Comparison of ENCODE assay signal across 29 mouse cellular contexts in genomic region chr16:92357023-92357422, GRCm38 (mm10). TPM values are rescaled to one million over a fixed set of nuclear protein-coding genes. Genes with fewer than 3 reads are reported as not detected.
DNase-seq lines count a peak whose midpoint lies in the region; ATAC-seq and TF ChIP-seq lines count a peak whose summit lies in the region.
"Had no signal": no experiment of that assay in that cellular context is flagged by ENCODE, and none has a peak within 500 bp of the region (broad histone marks: within the 10 kb centered on the region; RNA-seq: fewer than 3 reads in every experiment).

No protein-coding gene starts in this region.

- 49% methylated on average over 9 of the region's 9 CpGs for WGBS in heart, embryonic 12.5 days
- WGBS in hindbrain, embryonic 10.5 days = 63% methylated on average over 9 of the region's 9 CpGs
- 44% methylated on average over 9 of the region's 9 CpGs for WGBS in hindbrain, embryonic 14.5 days
- 65% methylated on average over 9 of the region's 9 CpGs for WGBS in midbrain, embryonic 13.5 days
- WGBS in midbrain, postnatal 0 days = 60% methylated on average over 9 of the region's 9 CpGs

- peaks cover 47% of the 10 kb centered on the region for H3K4me1 ChIP-seq in heart, embryonic 12.5 days (replicated peaks)
- H3K4me1 ChIP-seq in hindbrain, embryonic 10.5 days (replicated peaks) = peaks cover 43% of the 10 kb centered on the region
- H3K4me1 ChIP-seq in hindbrain, embryonic 14.5 days (replicated peaks; ENCODE audit: control insufficient read depth, insufficient read depth, low read length) = peaks cover 12% of the 10 kb centered on the region
- H3K4me1 ChIP-seq in midbrain, embryonic 13.5 days (replicated peaks) = peaks cover 17% of the 10 kb centered on the region
- no peaks in the 10 kb centered on the region for H3K4me1 ChIP-seq in midbrain, postnatal 0 days (ENCODE audit: insufficient read depth, low read length)

- H3K4me2 ChIP-seq in heart, embryonic 12.5 days = peak overlapping the region; percentile 31; the same call in 1 of the 2 replicates
- no peak overlapping the region for H3K4me2 ChIP-seq in hindbrain, embryonic 14.5 days (replicated peaks)
- no peak overlapping the region for H3K4me2 ChIP-seq in midbrain, embryonic 13.5 days (replicated peaks)
- no peak overlapping the region for H3K4me2 ChIP-seq in midbrain, postnatal 0 days (ENCODE audit: low read depth, low read length, poor library complexity, severe bottlenecking)
- H3K4me2 ChIP-seq: embryonic facial prominence, embryonic 15.5 days; midbrain, embryonic 12.5 days; neural tube, embryonic 13.5 days had no signal

- no peak for TF ChIP-seq CTCF in midbrain, postnatal 0 days (IDR thresholded peaks at IDR 0.05)

- no peak overlapping the region for H3K4me3 ChIP-seq in heart, embryonic 12.5 days
- no peak overlapping the region for H3K4me3 ChIP-seq in hindbrain, embryonic 10.5 days
- no peak overlapping the region for H3K4me3 ChIP-seq in hindbrain, embryonic 14.5 days (replicated peaks; ENCODE audit: low read length)
- no peak overlapping the region for H3K4me3 ChIP-seq in midbrain, embryonic 13.5 days (replicated peaks)
- no peak overlapping the region for H3K4me3 ChIP-seq in midbrain, postnatal 0 days (ENCODE audit: low read depth, low read length)
- H3K4me3 ChIP-seq: embryonic facial prominence, embryonic 15.5 days; layer of hippocampus, adult 2 months; limb, embryonic 10.5 days; midbrain, embryonic 12.5 days; neural tube, embryonic 13.5 days had no signal

- ATAC-seq in heart, embryonic 12.5 days (ENCODE audit: insufficient number of reproducible peaks, low FRiP score) = no peak
- ATAC-seq in hindbrain, embryonic 14.5 days (ENCODE audit: low FRiP score) = no peak
- no peak for ATAC-seq in midbrain, embryonic 13.5 days
- no peak for ATAC-seq in midbrain, postnatal 0 days (ENCODE audit: low FRiP score)
- ATAC-seq: liver, postnatal 0 days; Patski had no signal

- peak overlapping the region; percentile 29; the same call in 1 of the 2 replicates for H3K9ac ChIP-seq in heart, embryonic 12.5 days
- no peak overlapping the region for H3K9ac ChIP-seq in hindbrain, embryonic 14.5 days
- H3K9ac ChIP-seq in midbrain, embryonic 13.5 days (replicated peaks) = 0 out of 2 replicates have a peak overlapping the region, but pooled peaks have one; percentile 21
- H3K9ac ChIP-seq in midbrain, postnatal 0 days (replicated peaks; ENCODE audit: low read length, poor library complexity, severe bottlenecking) = no peak overlapping the region
- H3K9ac ChIP-seq: embryonic facial prominence, embryonic 15.5 days; liver, postnatal 0 days; midbrain, embryonic 12.5 days; neural tube, embryonic 13.5 days had no signal

- no peak for DNase-seq in heart, adult 9 months (ENCODE audit: low spot score in 2 of 2)
- no peak for DNase-seq in hindbrain, embryonic 10.5 days (ENCODE audit: low spot score)
- DNase-seq in hindbrain, embryonic 14.5 days (ENCODE audit: low spot score) = no peak
- no peak for DNase-seq in midbrain, postnatal 0 days (ENCODE audit: low spot score)
- DNase-seq in T-cell, adult 2 months (ENCODE audit: low spot score) = no peak
- DNase-seq: adrenal gland, adult 2 months; B cell, adult 2 months; cerebellum, adult 11 months; cerebellum, adult 9-11 months; gastrocnemius, postnatal 25 days; kidney, postnatal 25 days; liver; liver, postnatal 0 days; lung, postnatal 10 days; thymus, postnatal 14 days had no signal

- no peaks in the 10 kb centered on the region for H3K9me3 ChIP-seq in heart, embryonic 12.5 days (replicated peaks)
- H3K9me3 ChIP-seq in hindbrain, embryonic 10.5 days = no peaks in the 10 kb centered on the region
- no peaks in the 10 kb centered on the region for H3K9me3 ChIP-seq in hindbrain, embryonic 14.5 days (ENCODE audit: control insufficient read depth, low read length)
- H3K9me3 ChIP-seq in midbrain, embryonic 13.5 days = no peaks in the 10 kb centered on the region
- H3K9me3 ChIP-seq in midbrain, postnatal 0 days (ENCODE audit: low read length) = no peaks in the 10 kb centered on the region
- H3K9me3 ChIP-seq: embryonic facial prominence, embryonic 15.5 days; G1E; limb, embryonic 10.5 days; midbrain, embryonic 12.5 days; neural tube, embryonic 13.5 days had no signal

- H3K36me3 ChIP-seq in heart, embryonic 12.5 days = no peaks in the 10 kb centered on the region
- H3K36me3 ChIP-seq in hindbrain, embryonic 10.5 days = no peaks in the 10 kb centered on the region
- H3K36me3 ChIP-seq in hindbrain, embryonic 14.5 days (replicated peaks; ENCODE audit: control insufficient read depth, insufficient read depth) = no peaks in the 10 kb centered on the region
- no peaks in the 10 kb centered on the region for H3K36me3 ChIP-seq in midbrain, embryonic 13.5 days
- no peaks in the 10 kb centered on the region for H3K36me3 ChIP-seq in midbrain, postnatal 0 days (ENCODE audit: insufficient read depth, low read length)
- H3K36me3 ChIP-seq: embryonic facial prominence, embryonic 15.5 days; G1E; limb, embryonic 10.5 days; midbrain, embryonic 12.5 days; neural tube, embryonic 13.5 days had no signal

- no peaks in the 10 kb centered on the region for H3K27me3 ChIP-seq in heart, embryonic 12.5 days (replicated peaks)
- peaks cover 38% of the 10 kb centered on the region for H3K27me3 ChIP-seq in hindbrain, embryonic 10.5 days (ENCODE audit: insufficient read depth, poor library complexity, severe bottlenecking)
- H3K27me3 ChIP-seq in hindbrain, embryonic 14.5 days (ENCODE audit: control insufficient read depth, insufficient read depth, low read length) = no peaks in the 10 kb centered on the region
- peaks cover 7% of the 10 kb centered on the region; the same call in 1 of the 2 replicates for H3K27me3 ChIP-seq in midbrain, embryonic 13.5 days
- no peaks in the 10 kb centered on the region for H3K27me3 ChIP-seq in midbrain, postnatal 0 days (ENCODE audit: insufficient read depth, low read length)
- H3K27me3 ChIP-seq: neural tube, embryonic 13.5 days had no signal

- peak overlapping the region; percentile 70; the same call in 1 of the 2 replicates for H3K27ac ChIP-seq in heart, embryonic 12.5 days (ENCODE audit: poor library complexity, severe bottlenecking)
- peak overlapping the region; percentile 23; the same call in 1 of the 2 replicates for H3K27ac ChIP-seq in hindbrain, embryonic 10.5 days
- no peak overlapping the region for H3K27ac ChIP-seq in hindbrain, embryonic 14.5 days
- no peak overlapping the region for H3K27ac ChIP-seq in midbrain, embryonic 13.5 days
- no peak overlapping the region for H3K27ac ChIP-seq in midbrain, postnatal 0 days (ENCODE audit: low read depth, low read length)
- H3K27ac ChIP-seq: embryonic facial prominence, embryonic 15.5 days; layer of hippocampus, adult 2 months; limb, embryonic 10.5 days; midbrain, embryonic 12.5 days; neural tube, embryonic 13.5 days had no signal

RNA-seq across cellular contexts. Expression of gene Kcne1, which starts 2.2 kb away (rescaled TPM):
- 78.4 and 87.1 TPM in 2 replicates for polyA plus RNA-seq in heart, embryonic 12.5 days (2016; fragmentation: Nextera tagmentation; extraction: Ambion mirVana)
- 1.0 and 1.3 TPM in 2 replicates for polyA plus RNA-seq in hindbrain, embryonic 10.5 days (2016; fragmentation: Nextera tagmentation; extraction: Ambion mirVana)
- 0.23 TPM in 1 of 2 replicates, not detected in the other for polyA plus RNA-seq in hindbrain, embryonic 14.5 days (2014; fragmentation: Nextera tagmentation; extraction: Ambion mirVana)
- 0.12 TPM in 1 of 2 replicates, not detected in the other for polyA plus RNA-seq in midbrain, embryonic 13.5 days (2015; fragmentation: Nextera tagmentation; extraction: Ambion mirVana)
- 1.7 TPM in 1 of 2 replicates, not detected in the other for total RNA-seq in midbrain, postnatal 0 days (2014; rRNA removed)
- polyA plus RNA-seq in midbrain, postnatal 0 days (2015; fragmentation: Nextera tagmentation; extraction: Ambion mirVana) = 0.40 TPM in 1 of 2 replicates, not detected in the other
- total RNA-seq: common myeloid progenitor, adult 5-6 weeks; gastrocnemius, postnatal 25 days; layer of hippocampus, adult 2 months; layer of hippocampus, postnatal 25 days had no signal
- polyA plus RNA-seq: adrenal gland, adult 2 months; G1E; intestine, embryonic 14.5 days; liver, postnatal 0 days; midbrain, embryonic 12.5 days; neural tube, embryonic 13.5 days; Patski had no signal

RNA-seq across cellular contexts. Expression of gene Fam243, which starts 35.8 kb away (rescaled TPM):
- polyA plus RNA-seq in heart, embryonic 12.5 days (2016; fragmentation: Nextera tagmentation; extraction: Ambion mirVana) = not detected in 2 replicates
- not detected in 2 replicates for polyA plus RNA-seq in hindbrain, embryonic 10.5 days (2016; fragmentation: Nextera tagmentation; extraction: Ambion mirVana)
- polyA plus RNA-seq in hindbrain, embryonic 14.5 days (2014; fragmentation: Nextera tagmentation; extraction: Ambion mirVana) = 0.17 and 0.20 TPM in 2 replicates
- polyA plus RNA-seq in midbrain, embryonic 13.5 days (2015; fragmentation: Nextera tagmentation; extraction: Ambion mirVana) = not detected in 2 replicates
- total RNA-seq in midbrain, postnatal 0 days (2014; rRNA removed) = not detected in 2 replicates
- polyA plus RNA-seq in midbrain, postnatal 0 days (2015; fragmentation: Nextera tagmentation; extraction: Ambion mirVana) = not detected in 2 replicates
- total RNA-seq: adrenal gland, adult 2 months; CH12.LX; common myeloid progenitor, adult 5-6 weeks; gastrocnemius, postnatal 25 days; layer of hippocampus, adult 2 months; layer of hippocampus, postnatal 25 days had no signal
- polyA plus RNA-seq: adrenal gland, adult 2 months; embryonic facial prominence, embryonic 15.5 days; G1E; intestine, embryonic 14.5 days; limb, embryonic 10.5 days; liver, postnatal 0 days; midbrain, embryonic 12.5 days; neural tube, embryonic 13.5 days; stomach, embryonic 14.5 days had no signal

RNA-seq across cellular contexts. Expression of gene Smim11, which starts 55.9 kb away (rescaled TPM):
- 121 and 124 TPM in 2 replicates for polyA plus RNA-seq in heart, embryonic 12.5 days (2016; fragmentation: Nextera tagmentation; extraction: Ambion mirVana)
- 131 and 136 TPM in 2 replicates for polyA plus RNA-seq in hindbrain, embryonic 10.5 days (2016; fragmentation: Nextera tagmentation; extraction: Ambion mirVana)
- 63.8 and 66.1 TPM in 2 replicates for polyA plus RNA-seq in hindbrain, embryonic 14.5 days (2014; fragmentation: Nextera tagmentation; extraction: Ambion mirVana)
- polyA plus RNA-seq in midbrain, embryonic 13.5 days (2015; fragmentation: Nextera tagmentation; extraction: Ambion mirVana) = 94.2 and 109 TPM in 2 replicates
- total RNA-seq in midbrain, postnatal 0 days (2014; rRNA removed) = 6.8 and 30.2 TPM in 2 replicates
- polyA plus RNA-seq in midbrain, postnatal 0 days (2015; fragmentation: Nextera tagmentation; extraction: Ambion mirVana) = 41.6 and 44.9 TPM in 2 replicates

Comparison
In these comparisons a context has a peak if more than half of its experiments do, and no peak if none do; other contexts are left out.
1. H3K27ac ChIP-seq: peak in heart, embryonic 12.5 days (single experiment) and hindbrain, embryonic 10.5 days (single experiment); none in hindbrain, embryonic 14.5 days (single experiment), midbrain, embryonic 13.5 days (single experiment) and midbrain, postnatal 0 days (single experiment).
2. H3K9ac ChIP-seq: peak in heart, embryonic 12.5 days (single experiment) and midbrain, embryonic 13.5 days (single experiment); none in hindbrain, embryonic 14.5 days (single experiment) and midbrain, postnatal 0 days (single experiment).
3. RNA of gene Kcne1, which starts 2.2 kb away (polyA plus RNA-seq): 78.4 to 87.1 TPM in heart, embryonic 12.5 days; 1.0 to 1.3 TPM in hindbrain, embryonic 10.5 days, 0.23 TPM in hindbrain, embryonic 14.5 days, 0.12 TPM in midbrain, embryonic 13.5 days and 0.40 TPM in midbrain, postnatal 0 days; every median in the first group is over 10 times any median in the second.